Mouse (Mus musculus): Measurements from ENCODE around the gene Hspa5. TPM values are rescaled to one million over a fixed set of nuclear protein-coding genes. Genes with fewer than 3 reads are reported as not detected.
A peak's percentile ranks its signal among the peaks of the same experiment; 100 is the strongest.
"Not testable (repeated sequence)": the region's sequence is repeated elsewhere in the genome, so short reads cannot be mapped to it uniquely, and the experiment has no call there.

Gene Hspa5
- total RNA-seq, 1 experiment from 2014 or later = 552 TPM

DNA sequence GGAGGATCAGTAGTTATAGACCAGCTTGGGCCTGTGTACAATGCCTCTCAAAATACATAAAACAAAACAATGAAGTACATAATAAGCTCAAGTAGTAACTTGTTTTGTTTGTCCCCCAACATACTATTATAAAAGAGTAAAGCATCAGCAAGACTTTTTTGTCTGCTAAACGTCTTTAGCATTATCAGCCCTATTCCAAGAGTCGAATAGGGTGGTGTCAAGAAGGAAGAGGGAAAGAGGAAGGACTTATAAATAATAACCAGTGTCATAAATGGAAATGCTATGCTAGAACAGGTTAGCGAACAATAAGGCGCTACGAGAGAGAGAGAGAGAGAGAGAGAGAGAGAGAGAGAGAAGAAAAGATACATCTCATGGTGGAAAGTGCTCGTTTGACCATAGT, 819 bp upstream of the Hspa5 start:
- DNase-seq = no peak

DNA sequence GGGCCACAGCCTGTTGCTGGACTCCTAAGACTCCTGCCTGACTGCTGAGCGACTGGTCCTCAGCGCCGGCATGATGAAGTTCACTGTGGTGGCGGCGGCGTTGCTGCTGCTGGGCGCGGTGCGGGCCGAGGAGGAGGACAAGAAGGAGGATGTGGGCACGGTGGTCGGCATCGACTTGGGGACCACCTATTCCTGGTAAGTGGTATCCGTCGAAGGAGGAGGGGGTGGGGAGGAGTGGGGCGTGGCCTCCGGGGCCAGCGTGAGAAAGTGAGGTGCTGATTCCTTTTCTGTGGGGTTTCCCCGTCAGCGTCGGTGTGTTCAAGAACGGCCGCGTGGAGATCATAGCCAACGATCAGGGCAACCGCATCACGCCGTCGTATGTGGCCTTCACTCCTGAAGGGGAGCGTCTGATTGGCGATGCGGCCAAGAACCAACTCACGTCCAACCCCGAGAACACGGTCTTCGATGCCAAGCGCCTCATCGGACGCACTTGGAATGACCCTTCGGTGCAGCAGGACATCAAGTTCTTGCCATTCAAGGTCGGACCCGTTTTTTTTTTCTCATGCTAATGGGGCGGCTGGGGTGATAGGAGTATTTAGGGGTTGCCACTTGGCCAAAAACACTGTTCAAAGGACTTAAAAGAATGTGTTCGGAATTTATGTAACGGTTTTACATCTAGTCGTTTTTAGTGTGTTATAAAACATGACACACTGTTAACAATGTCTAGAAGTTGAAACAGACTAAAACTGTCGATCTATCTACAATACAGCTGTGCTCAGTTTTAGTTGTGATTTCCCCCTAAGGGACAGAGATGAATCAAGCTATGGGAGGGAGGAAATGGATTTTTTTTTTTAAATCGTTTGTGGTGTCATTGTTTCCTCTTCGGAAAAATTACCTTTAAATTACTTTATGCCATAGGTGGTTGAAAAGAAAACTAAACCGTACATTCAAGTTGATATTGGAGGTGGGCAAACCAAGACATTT, 774 bp downstream of the Hspa5 start:
- peak; percentile 77 for DNase-seq

DNA sequence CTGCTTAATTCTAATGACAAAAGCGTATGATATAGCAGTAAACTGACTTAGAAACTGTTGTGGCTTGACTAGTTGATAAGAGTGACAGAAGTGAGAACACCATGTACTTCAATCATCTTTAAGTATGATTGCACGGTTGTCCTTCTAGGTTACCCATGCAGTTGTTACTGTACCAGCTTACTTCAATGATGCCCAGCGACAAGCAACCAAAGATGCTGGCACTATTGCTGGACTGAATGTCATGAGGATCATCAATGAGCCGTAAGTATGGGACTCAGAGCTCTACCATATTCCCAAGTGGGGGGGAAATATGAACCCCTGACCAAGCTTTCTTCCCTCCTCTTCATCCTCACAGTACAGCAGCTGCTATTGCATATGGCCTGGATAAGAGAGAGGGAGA, 1.9 kb downstream of the Hspa5 start:
- DNase-seq = no peak

- DNase-seq = no peak
Measured at GRCm38 (mm10) chr2:34774493-34774892, 2.7 kb downstream of the Hspa5 start.

DNA sequence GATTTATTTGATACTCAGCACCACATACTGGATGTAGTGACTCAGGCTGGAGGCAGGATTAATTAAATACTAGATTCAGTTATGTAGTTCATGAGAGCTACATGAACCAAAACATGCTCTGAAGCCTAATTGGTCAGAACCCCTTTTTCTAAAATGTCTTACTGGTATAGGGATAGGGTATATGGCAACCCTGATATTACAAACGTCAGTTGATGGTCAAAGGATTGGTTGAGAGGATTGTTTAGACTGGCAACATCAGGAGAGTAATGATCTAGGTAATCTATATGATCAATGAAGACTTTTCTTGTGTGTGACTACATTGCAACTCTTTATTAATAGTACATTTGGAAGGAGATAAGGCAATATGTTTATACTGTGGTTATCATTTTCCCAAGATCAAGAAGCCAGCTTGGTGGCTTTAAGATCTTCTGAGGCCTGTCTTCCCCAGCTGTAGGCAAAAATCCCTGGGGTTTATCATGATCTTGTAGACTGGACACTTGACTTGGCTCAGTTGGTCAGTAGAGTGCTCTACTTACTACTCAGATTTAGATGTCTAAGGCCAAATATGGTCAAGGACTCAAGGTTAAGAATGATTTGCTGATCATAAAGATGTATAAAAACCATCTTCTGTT, 5.6 kb downstream of the Hspa5 start:
- DNase-seq = no peak

- DNase-seq = no peak
Measured at GRCm38 (mm10) chr2:34783064-34784020, 11.6 kb downstream of the Hspa5 start.

- peak; percentile 61 for DNase-seq
Measured at GRCm38 (mm10) chr2:34784085-34784484, 12.3 kb downstream of the Hspa5 start.

DNA sequence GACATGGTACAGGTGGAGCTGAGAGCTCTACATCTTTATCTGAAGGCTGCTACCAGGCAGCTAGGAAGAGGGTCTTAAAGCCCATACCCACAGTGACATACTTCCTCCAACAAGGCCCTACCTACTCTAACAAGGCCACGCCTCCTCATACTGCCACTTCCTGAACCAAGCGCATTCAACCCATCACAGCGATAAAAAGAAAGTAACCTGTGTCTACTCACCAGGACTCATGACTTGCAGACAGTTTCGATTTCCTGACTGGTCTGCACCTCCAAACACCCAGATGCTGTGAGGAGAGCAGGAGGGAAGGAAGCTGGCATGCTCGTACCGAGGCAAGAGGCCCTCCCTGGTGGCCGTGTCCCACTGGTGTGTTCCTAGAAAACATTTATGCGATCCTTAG, 18.5 kb downstream of the Hspa5 start:
- DNase-seq = no peak

- DNase-seq = not testable (repeated sequence)
Measured at GRCm38 (mm10) chr2:34792543-34792942, 20.8 kb downstream of the Hspa5 start.

DNA sequence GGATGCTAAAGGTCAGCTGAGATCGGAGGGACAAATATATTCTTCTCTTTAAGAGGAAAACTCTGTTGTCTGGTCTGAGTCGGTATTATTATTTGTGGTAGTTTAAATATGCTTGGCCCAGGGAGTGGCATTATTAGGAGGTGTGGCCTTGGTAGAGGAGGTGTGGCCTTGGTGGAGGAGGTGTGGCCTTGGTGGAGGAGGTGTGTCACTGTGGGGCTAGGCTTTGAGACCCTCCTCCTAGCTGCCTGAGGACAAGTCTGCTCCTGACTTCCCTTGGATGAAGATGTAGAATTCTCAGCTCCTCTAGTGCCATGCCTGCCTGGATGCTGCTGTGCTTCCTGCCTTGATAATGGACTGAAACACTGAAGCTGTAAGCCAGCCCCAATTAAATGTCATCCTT, 22.7 kb downstream of the Hspa5 start:
- no peak for DNase-seq

DNA sequence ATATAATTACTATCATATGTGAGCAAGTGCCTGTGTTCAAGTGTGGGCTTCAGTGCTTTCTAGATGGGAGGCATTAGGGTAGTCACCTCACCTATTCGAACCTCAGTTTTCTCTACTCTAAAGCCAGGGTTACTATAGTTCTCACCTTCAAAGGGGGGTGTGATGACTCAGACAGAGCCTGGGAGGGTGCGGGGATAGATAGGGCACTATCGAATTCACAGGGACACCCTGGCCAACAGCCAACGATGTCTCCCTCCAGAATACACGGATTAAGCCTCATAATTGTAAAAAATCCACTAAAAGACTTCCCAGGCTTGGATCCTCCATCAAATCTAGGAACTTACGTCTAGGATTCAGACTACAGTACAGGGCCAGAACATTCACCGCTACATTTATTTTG, 23.7 kb downstream of the Hspa5 start:
- no peak for DNase-seq

GRCm38 (mm10) chr2:34799357-34800256, 27.8 kb downstream of the Hspa5 start, which contains the start of gene Rabepk:
TSS of gene Rabepk (minus strand) at chr2:34799912.
- peak; percentile 92 for DNase-seq

DNA sequence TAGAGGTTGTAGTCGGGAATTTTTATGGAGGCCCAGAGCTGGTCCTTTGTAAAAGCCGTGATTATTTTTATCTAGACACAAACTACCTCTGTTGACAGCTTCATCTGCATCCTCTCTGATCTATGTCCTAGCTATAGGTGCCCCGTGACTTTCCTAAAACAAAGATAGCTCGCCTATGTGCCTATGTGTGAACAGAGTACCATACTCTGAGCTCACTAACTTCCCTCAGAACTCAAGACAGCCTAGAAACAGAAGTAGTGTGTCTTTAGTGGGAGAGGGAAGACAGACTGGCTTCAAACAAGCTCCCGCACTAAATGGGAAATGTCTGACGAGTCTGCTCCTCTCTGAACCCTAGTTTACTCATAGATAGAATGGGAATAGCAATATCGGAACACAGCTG, 28.6 kb downstream of the Hspa5 start:
- DNase-seq = no peak

- peak; percentile 98 for DNase-seq
Measured at GRCm38 (mm10) chr2:34801516-34802482, 30.0 kb downstream of the Hspa5 start.

DNA sequence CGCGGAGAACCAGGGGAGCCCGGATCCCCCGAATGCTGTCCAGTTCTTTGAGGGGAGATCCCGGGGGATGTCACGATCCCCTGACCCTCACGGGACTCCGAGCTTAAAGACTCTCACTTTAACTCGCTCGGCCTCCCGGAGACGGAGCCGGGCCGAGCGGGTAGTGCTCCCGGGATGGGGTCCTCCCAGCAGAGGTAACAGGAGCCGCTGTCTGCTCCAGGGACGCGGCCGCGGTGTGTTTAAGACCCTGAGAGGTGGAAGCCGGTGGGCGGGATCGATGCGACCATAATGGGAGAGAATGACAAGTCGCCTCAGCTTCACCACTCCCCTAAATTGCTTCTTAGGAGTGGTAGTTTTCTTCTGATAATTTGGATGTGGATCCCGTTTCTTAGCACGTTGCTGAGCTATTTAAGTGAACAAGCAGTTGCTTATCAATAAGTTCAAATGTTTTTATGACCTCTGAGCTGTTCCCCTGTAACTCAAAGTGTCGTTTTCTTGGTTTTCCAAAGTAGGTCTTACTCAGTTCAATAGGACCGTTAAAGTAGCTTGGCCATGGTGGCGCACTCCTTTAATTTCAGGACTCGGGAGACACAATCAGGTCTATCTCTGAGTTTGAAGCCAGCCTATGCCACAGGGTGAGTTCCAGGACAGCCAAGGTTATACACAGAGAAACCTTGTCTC, 30.9 kb downstream of the Hspa5 start:
- peak; percentile 68 for DNase-seq

DNA sequence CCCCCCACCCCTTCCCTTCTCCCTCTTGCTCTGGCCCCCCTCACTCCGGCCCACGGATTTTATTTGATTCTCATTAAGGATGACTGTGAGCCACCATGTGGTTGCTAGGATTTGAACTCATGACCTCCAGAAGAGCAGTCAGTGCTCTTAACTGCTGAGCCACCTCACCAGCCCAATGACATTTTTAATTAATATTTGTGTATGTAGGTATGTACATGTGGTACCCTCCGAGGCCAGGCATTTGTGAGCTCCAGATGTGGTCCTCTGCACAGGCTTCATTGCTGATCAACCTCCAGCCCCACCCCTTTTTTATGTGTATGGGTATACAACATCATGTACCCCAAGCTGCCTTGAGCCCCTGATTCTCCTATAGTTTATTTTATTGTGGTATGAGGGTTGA, 32.0 kb downstream of the Hspa5 start:
- no peak for DNase-seq

GRCm38 (mm10) chr2:34804172-34804571, 32.4 kb downstream of the Hspa5 start:
- no peak for DNase-seq

- DNase-seq = no peak
Measured at GRCm38 (mm10) chr2:34804815-34805214, 33.0 kb downstream of the Hspa5 start.

GRCm38 (mm10) chr2:34805364-34805950, 33.7 kb downstream of the Hspa5 start:
- no peak for DNase-seq
